Mouse (Mus musculus): ENCODE measurements around the gene Cnr1.

Cnr1 gene

DNA sequence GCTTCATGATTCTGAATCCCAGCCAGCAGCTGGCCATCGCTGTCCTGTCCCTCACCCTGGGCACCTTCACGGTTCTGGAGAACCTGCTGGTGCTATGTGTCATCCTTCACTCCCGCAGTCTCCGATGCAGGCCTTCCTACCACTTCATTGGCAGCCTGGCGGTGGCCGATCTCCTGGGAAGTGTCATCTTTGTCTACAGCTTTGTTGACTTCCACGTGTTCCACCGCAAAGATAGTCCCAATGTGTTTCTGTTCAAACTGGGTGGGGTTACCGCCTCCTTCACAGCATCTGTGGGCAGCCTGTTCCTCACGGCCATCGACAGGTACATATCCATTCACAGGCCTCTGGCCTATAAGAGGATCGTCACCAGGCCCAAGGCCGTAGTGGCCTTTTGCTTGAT is 19.5 kb downstream of the Cnr1 start:
- no peak for DNase-seq

DNA sequence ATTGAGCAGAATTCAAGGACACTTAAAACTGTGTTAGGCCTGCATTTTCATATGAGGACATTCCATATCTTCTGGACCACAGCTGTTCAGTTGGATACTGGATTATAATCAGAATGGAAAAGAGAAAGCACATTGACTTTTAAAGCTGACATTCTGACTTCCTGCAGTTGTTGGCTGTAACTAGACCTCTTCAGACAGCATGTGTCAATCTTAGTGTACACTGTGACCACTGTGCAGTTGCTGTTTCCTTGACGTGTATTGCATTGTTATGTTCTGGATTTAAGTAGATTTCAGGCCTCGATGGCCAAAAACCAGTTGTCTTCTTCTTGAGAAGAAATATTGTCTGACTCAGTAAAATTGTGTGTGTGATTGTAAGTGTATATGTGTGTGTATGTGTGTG is 21.3 kb downstream of the Cnr1 start:
- DNase-seq, result no peak

DNA sequence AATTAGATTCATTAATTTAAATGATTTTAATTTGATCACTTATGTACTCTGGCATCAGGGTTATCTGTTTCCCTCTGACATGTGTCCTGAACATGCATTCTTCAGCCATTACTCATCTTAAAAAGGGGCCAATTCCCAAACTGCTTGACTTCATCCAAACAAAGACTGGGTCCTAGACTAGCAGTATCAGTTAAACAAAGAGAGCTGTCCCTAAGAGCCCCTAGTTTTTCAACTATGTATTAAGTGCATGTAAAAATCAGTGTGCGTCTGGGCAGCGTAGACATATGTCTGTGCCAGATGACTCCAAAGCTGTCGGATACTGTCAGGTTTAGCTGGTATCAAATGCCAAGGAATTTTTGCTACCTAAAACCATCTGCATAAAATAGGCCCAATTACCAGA is 23.2 kb downstream of the Cnr1 start:
- DNase-seq, result no peak

DNA sequence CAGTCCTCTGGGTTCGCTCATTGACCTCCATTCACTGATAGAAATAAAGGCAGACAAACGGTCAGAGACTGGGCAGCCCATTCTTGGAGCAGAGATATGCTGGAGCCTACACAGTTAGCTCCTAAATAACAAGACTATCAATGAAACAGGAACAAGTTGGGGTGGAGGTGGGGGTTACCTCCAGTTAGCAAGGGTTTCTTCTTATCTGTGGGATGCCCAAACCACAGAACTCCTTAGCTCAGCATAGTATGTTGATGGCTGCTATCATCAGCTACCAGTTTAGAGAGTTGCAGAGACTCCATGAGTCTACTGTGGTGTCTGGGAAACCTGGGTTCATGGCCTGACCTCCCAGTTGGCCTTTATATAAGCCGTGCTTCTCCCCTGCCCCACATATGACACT is 33.0 kb downstream of the Cnr1 start:
- no peak for DNase-seq

DNA sequence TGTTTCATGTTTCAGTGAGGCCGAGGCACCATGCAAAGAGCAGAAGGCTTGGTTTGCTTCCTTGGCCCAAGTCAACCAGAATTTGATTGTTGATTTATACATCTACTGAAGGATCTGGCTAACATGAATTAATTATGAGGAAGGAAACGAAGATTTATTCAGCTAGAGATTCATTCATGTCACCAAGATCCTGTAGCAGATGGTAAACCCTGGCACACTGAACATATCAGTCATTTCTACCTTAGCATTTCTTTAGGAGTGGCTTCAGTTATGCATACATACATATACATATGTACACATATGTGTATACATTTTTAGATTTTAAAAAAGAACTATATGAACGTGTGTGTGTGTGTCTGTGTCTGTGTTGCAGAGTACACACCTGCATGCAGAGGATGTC is 34.1 kb downstream of the Cnr1 start:
- DNase-seq, result no peak

DNA sequence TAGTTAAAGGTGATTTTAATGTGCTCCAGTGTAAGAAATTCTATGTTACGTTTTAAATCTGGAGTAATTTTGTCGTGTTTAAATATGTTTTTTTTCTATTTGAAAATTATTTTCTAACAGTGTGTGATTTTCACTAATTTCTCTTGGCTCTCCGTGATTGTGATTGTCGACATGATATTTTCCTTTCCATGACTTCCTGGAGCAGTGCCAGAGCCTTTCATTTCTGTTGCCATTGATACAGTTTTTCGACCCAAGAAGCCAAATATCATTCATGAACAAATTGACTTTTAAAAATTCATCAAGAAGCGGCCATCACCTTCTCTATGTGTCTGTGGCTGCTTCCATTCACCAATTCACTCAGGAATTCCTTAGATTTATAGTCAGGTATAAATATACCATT is 35.4 kb downstream of the Cnr1 start:
- no peak for DNase-seq

DNA sequence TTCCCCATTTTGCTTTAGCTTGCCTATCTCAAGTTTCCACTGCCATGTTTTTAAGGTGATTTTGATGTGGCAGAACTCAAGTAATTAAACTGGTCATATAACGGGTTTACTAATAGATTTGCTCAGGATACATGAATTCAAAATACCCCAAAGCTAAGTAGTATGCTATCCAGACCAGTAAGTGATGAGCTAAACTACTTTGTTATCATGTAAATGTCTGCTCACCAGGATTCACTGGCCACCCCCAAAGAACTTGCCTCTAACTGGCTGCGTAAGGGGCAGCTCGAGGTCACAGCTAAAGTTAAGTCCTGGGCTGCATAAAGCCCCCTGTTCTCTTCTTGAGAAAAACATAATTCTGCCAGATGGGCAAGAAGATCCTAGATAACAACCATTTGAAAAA is 46.3 kb downstream of the Cnr1 start:
- DNase-seq, result no peak

DNA sequence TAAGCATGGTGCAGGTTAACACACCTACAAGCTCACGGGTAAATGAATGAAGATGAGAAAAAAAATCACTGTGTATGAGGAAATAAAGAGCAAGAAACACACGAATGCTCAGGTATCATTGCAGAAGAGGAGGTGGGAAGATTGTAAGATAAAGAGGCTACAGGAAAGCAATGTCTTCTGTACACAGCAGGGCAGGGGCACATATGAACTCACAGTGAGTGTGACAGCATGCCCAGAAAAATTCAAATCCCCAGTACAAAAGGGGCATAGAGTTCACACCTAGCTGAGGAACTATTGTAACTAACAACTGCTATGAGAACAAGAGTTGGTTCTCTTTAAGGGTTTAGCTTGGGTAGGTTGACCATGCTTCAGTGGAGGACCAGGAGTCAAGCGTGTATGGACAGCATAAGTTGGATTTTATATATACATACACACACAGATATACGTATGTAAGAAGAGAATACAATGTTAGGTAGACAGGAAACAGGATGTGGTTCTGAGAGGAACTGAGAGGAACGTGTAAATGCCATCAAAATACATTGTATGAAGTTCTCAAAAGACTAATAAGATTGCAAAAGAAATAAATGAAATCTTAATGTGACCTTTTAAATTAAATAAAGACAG is 64.2 kb downstream of the Cnr1 start:
- no peak for DNase-seq

DNA sequence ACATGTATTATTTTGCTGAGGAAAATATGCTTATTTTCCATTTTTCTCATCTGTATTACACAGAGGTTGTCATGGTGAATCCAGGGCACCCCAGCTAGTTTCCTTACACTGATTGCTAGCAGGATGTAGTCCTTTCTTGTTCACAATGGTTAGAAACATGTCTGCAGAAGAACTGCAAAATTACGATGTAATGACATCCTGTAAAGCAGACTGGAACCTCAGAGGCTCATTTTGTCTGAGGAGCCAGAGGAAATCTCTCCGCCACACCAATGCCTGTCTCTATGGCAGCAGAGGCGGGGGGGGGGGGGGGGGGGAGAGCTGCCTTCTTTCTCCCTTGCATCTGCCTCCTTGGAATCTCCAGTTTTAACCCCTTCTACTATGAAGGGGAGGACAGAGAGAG is 68.3 kb downstream of the Cnr1 start:
- DNase-seq, result no peak

DNA sequence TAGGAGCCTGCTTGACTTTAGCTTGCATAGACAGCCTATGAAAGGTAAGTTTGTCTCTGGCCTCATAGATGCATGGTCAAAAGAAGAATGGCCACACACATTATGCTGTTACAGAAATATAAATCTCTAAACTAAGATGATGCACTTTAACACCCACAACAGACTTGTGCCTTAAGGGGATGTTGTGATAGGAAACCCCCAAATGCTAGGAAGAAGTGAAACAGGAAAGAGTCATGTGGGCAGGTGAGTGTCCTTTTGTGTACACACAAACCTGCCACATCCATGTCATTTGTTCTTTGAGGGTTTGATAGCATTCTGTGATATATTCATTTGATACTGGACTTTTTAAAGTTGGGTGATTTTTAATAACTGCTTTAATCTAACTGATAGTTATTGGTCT is 72.0 kb downstream of the Cnr1 start:
- DNase-seq, result no peak
